Mouse (Mus musculus) cerebellum, adult 2 months (tissue): ENCODE data around the gene Lrrc49. TPM values are rescaled to one million over a fixed set of nuclear protein-coding genes. Genes with fewer than 3 reads are reported as not detected.

ENCODE experiments used
- DNase-seq, 2 experiments: peaks; one replicate each; pipeline ENCODE4 v3.0.0; 2021
- H3K27ac ChIP-seq: fragments of 200-500 bp; 2 replicates; pipeline ENCODE4 v1.5.1; 2012; ENCODE audit warnings: low read length, control low read depth, inconsistent platforms; ENCODE audit not compliant: insufficient read depth
- H3K27me3 ChIP-seq: fragments of 200-500 bp; 2 replicates; pipeline ENCODE4 v1.6.1; 2012; ENCODE audit warnings: inconsistent platforms, mild to moderate bottlenecking, low read length, moderate library complexity; ENCODE audit not compliant: control insufficient read depth, insufficient read depth
- H3K4me1 ChIP-seq: fragments of 200-500 bp; 2 replicates; pipeline ENCODE4 v1.6.1; 2011; ENCODE audit warnings: low read length; ENCODE audit not compliant: control insufficient read depth, insufficient read depth
- H3K4me3 ChIP-seq: fragments of 200-500 bp; replicated peaks from 2 replicates; pipeline ENCODE3; 2011; ENCODE audit warnings: mild to moderate bottlenecking, low read depth, low read length, control low read depth; ENCODE audit not compliant: insufficient read depth
- CTCF ChIP-seq: fragments of 200-500 bp; IDR thresholded peaks from 2 replicates; pipeline ENCODE4 v1.5.1; 2011; ENCODE audit warnings: low read depth, mild to moderate bottlenecking, control low read depth, low read length, moderate library complexity, borderline replicate concordance; ENCODE audit not compliant: insufficient read depth
- POLR2A ChIP-seq: fragments of 200-500 bp; IDR thresholded peaks from 2 replicates; pipeline ENCODE4 v1.6.1; 2011; ENCODE audit warnings: low read length, control low read depth, borderline replicate concordance; ENCODE audit not compliant: insufficient read depth
- WGBS: fragments of 180-500 bp; shearing (Covaris S2); methylation state at CpG from one replicate; pipeline ENCODE4 v1.1.7; 2018; 5-methylcytosine and 5-hydroxymethylcytosine counted together
- polyA plus RNA-seq: library from polyadenylated mRNA; depleted of rRNA; stranded (reverse); fragments of >200 nt; gene quantifications from 2 replicates; pipeline ENCODE4 v1.2.3, GENCODE M21; 2012

Lrrc49 gene
- polyA plus RNA-seq, 1 experiment, result 163 TPM

GRCm38 (mm10) chr9:60548182-60548581 is 139.8 kb downstream of the Lrrc49 start:
- 30% methylated on average over 4 of the region's 4 CpGs for WGBS
- Histone ChIP-seq H3K4me1 (no peaks in the 10 kb centered on the region), H3K4me3 (no peak overlapping the region), H3K27ac (no peak overlapping the region), H3K27me3 (no peaks in the 10 kb centered on the region)
- TF ChIP-seq POLR2A (no peak), CTCF (peak; percentile 54)
- DNase-seq, result peak; percentile 18 to 20

- 94% methylated on average over 2 of the region's 2 CpGs for WGBS
- TF ChIP-seq POLR2A (no peak), CTCF (no peak)
- no peak for DNase-seq
- Histone ChIP-seq H3K4me3 (no peak overlapping the region), H3K4me1 (no peaks in the 10 kb centered on the region), H3K27me3 (no peaks in the 10 kb centered on the region), H3K27ac (no peak overlapping the region)
Observed at GRCm38 (mm10) chr9:60546169-60546568, 141.8 kb downstream of the Lrrc49 start.

GRCm38 (mm10) chr9:60545361-60546096 is 142.4 kb downstream of the Lrrc49 start:
- no peak for TF ChIP-seq POLR2A
- TF ChIP-seq CTCF, result no peak
- Histone ChIP-seq H3K27me3 (no peaks in the 10 kb centered on the region), H3K4me1 (no peaks in the 10 kb centered on the region), H3K4me3 (no peak overlapping the region), H3K27ac (no peak overlapping the region)
- no peak for DNase-seq
- WGBS, result 80% methylated on average over 13 of the region's 13 CpGs

- Histone ChIP-seq H3K27ac (no peak overlapping the region), H3K4me3 (no peak overlapping the region), H3K4me1 (no peaks in the 10 kb centered on the region), H3K27me3 (no peaks in the 10 kb centered on the region)
- DNase-seq, result no peak
- 93% methylated on average over 7 of the region's 7 CpGs for WGBS
- TF ChIP-seq CTCF, result no peak
- no peak for TF ChIP-seq POLR2A
Observed at GRCm38 (mm10) chr9:60543422-60544015, 144.4 kb downstream of the Lrrc49 start.

GRCm38 (mm10) chr9:60530310-60530709 is 157.6 kb downstream of the Lrrc49 start:
- WGBS, result 90% methylated on average over 12 of the region's 12 CpGs
- DNase-seq, result no peak
- TF ChIP-seq POLR2A, result no peak
- TF ChIP-seq CTCF, result no peak

GRCm38 (mm10) chr9:60529348-60530243 is 158.4 kb downstream of the Lrrc49 start:
- TF ChIP-seq CTCF (no peak), POLR2A (no peak)
- Histone ChIP-seq H3K27me3 (no peaks in the 10 kb centered on the region), H3K4me3 (no peak overlapping the region), H3K27ac (no peak overlapping the region), H3K4me1 (no peaks in the 10 kb centered on the region)
- 87% methylated on average over 10 of the region's 10 CpGs for WGBS
- DNase-seq, result no peak

More at GRCm38 (mm10) chr9:60530310-60530709, 157.6 kb downstream of the Lrrc49 start:
- no peaks in the 10 kb centered on the region for H3K4me1 ChIP-seq
- H3K27me3 ChIP-seq, result no peaks in the 10 kb centered on the region
- no peak overlapping the region for H3K27ac ChIP-seq
- no peak overlapping the region for H3K4me3 ChIP-seq

- no peaks in the 10 kb centered on the region for H3K27me3 ChIP-seq
- TF ChIP-seq POLR2A (no peak), CTCF (no peak)
- no peak overlapping the region for H3K4me3 ChIP-seq
- no peak overlapping the region for H3K27ac ChIP-seq
- WGBS, result 60% methylated on average over 3 of the region's 3 CpGs
- DNase-seq, result no peak
- no peaks in the 10 kb centered on the region for H3K4me1 ChIP-seq
Observed at GRCm38 (mm10) chr9:60528269-60528668, 159.7 kb downstream of the Lrrc49 start.
